Mouse (Mus musculus) cerebellum, adult 8-10 months (tissue): ENCODE measurements around the gene Gpx7.

Source experiments
- DNase-seq: peaks from one replicate; pipeline ENCODE4 v3.0.0; 2022

Gpx7 gene

DNA sequence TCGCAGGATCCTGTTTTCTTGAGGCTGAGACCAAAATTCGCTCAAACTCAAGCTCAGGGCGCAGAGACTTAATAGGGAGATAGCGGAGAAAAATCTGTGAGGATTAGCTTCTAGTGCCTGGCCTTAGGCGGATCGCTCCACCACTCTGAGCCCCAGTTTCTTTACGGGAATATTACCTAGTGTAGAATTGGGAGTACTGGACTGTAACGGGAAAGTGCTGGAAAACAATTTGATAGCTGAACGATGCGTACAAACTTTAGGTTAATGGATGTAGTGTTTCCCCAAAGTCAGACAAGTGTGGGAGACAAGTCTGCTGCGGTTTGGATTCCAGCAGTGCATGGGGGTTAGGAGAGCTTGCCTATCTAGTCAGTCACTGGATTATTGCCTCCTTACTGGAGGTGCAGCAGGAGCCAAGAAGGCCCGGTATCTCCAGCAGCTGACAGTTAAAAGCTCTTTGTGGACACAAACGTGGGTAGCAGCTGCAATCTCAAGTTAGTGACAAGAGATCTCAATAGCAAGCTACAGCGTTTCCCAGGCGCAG lies at the start of gene Gpx7:
TSS of gene Gpx7 (minus strand) at position 101 of the 541 bp plus-strand sequence.
- DNase-seq: peak; percentile 19

DNA sequence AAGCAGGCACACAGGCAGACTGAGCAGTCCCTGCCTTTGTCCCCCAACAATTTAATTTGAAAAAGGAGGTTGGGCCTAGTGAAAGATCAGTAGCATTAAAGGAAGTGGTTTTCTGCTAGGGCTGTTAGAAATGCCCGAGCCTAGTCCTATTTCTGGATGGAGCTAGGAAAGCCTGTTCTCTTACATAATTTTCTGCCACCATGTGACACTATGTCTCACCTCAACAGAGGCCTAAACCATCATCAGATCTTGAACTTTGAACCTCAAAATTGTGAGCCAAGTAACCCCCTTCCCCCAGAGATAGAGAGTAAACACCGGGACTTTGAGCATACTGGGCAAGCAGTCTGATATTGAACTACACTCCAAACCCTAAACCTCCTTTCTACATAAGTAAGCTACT lies 49.3 kb upstream of the Gpx7 start:
- DNase-seq: no peak

DNA sequence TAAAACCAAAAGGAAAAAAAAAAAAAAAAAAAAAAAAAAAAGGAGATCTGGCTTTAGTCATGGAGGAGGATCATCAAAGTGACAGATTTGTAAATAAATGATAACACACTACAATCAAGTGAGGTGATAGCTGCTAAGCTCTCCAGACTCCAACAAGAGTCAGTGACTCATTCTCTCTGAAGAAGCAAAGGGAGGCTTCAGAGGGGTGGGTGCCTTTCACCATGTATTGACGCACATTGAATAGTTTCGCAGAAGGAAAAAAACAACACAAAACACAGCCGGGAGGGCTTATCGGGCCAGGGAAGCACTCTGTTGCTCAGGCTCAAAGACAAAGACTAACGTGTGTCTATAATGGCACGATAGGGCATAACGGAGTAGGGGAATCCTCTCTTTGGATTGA lies 41.3 kb upstream of the Gpx7 start:
- DNase-seq: no peak

DNA sequence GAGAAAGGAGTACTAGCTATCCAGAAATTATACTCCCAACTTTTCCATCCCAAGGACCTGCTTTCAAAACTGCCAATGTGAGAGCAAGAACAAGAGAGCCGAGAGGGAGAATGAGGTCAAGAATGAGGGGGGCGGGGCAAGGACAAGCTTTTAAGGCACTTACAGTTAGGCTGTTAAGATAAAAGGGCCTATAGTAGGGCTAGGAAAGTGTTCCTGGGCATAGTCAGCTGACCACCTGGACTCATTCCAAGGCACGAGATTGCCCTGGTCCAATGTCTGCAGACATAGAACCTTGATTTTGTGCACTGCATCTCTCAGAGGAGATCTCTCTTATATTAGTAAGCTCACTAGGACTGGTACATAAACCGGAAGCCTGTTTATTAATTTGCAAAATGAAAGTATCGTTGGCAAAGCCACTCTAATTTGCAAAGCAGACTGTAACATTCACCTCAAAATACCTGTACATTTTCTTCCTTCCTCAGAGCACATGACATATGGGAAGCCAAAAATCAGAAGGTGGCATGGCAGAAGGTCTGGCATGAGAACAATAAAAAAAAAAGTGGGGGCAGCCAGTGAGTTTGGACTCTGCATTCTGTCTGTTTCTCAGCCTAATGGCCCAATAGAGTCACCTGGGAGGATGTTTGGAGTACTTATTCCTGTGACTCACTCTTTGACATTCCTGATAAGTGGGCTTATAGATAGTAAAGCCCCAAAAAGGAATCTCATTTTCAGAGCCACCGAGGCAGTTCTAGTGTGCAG lies 31.5 kb upstream of the Gpx7 start:
- peak; percentile 65 for DNase-seq

DNA sequence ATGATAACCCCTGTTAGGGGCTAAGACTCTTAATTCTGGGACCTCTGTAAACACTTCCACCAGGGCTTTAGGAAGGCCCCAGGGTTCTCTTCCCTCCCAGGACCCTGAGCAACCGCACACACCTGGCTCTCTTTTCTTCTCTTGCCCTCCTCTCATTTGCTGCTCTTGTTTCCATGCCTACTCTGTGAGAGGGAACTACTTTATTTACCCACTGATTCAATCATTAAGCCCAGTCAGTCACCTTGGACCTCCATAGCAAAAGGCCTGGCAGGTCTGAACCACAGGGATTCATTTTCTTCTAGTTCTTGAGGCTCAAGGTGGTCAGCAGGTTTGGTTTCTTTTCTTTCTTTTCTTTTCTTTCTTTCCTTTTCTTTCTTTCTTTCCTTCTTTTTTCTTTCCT lies 29.5 kb upstream of the Gpx7 start:
- DNase-seq: no peak

DNA sequence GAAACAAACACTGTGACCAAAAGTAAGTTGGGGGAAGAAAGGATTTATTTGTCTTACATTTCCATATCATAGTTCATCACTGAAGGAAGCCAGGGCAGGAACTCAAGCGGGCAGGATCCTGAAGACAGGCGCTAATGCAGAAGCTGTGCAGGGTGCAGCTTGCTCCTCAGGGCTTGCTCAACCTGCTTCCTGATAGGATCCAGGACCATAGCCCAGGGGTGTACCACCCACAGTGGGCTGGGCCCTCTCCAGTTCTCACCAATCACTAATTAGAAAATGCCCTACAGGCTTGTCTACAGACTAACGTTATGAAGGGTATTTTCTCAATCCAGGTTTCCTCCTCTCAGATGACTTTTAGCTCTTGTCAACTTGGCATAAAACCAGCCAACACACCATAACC lies 28.9 kb upstream of the Gpx7 start:
- no peak for DNase-seq

DNA sequence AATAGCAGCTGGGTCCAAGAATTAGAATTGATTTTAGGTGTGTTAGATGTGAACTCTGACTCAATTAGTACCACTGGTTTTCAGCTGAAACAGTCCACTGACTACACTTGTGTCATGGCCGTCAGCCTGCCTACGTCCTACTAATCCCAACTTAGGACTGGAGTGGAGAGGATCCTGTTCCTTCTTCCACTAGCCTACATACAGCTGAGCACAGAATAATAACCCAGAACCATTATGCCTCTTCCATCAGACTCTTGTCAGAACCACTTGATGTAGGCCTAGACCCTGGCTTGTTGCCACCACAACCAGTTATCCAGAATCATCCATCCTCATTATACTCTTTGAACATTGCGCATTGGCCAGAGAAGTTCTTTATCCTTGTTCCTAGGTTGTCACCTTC lies 28.0 kb upstream of the Gpx7 start:
- DNase-seq: no peak

DNA sequence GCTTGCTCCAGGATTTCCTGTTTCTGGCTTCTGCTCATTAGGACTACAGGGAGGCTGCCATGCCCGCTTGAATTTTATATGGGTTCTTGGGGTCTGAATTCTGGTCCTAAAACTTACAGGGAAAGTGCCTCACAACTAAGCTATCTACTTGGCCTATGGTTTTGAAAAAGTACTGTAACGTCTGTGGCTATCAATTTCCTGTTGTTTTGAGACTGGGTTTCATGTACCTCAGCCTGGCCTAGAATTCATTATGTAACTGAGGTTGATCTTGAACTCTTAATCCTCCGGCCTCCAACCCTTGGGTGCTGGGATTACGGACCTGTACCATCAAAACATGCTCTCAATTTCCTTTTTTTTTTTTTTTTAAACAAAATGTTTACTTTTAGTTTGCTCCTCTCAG lies 27.5 kb upstream of the Gpx7 start:
- DNase-seq: no peak

DNA sequence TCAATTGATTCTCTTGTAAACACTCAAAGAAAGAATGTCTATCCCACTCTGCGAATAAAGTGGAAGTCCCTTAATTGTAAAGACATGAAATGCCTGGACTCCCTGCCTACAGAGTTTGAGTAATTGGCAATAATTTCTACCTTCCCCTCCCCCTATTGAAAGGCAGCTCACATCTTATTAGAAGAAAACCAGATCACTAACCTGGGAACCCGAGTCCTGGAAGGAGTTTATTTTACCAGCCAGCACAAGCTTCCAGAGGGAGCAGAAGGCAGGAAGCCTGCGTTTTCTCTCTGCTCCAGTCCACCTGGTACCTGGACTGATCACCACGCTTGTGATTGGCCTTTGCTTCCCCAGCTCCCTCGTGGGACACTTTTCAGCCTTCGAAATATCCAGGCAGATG lies 26.6 kb upstream of the Gpx7 start:
- DNase-seq: no peak

DNA sequence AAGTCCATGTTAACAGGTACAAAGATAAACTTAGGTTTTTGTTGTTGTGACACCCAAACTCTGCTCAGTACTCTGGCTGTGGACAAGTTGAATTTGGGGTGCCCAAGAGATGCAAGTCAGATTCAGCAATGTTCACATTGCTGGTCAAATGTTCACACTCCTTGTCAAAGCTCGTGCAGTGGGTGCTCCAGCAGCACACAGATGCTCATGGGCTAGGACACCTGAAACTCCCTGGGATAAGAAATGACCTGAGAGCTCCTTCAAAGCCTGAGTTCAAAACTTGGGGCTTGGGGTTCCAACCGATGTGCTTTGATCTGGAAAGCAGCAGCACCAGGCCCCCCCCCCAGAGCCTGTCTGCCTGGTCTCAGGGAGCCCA lies 24.8 kb upstream of the Gpx7 start:
- no peak for DNase-seq

DNA sequence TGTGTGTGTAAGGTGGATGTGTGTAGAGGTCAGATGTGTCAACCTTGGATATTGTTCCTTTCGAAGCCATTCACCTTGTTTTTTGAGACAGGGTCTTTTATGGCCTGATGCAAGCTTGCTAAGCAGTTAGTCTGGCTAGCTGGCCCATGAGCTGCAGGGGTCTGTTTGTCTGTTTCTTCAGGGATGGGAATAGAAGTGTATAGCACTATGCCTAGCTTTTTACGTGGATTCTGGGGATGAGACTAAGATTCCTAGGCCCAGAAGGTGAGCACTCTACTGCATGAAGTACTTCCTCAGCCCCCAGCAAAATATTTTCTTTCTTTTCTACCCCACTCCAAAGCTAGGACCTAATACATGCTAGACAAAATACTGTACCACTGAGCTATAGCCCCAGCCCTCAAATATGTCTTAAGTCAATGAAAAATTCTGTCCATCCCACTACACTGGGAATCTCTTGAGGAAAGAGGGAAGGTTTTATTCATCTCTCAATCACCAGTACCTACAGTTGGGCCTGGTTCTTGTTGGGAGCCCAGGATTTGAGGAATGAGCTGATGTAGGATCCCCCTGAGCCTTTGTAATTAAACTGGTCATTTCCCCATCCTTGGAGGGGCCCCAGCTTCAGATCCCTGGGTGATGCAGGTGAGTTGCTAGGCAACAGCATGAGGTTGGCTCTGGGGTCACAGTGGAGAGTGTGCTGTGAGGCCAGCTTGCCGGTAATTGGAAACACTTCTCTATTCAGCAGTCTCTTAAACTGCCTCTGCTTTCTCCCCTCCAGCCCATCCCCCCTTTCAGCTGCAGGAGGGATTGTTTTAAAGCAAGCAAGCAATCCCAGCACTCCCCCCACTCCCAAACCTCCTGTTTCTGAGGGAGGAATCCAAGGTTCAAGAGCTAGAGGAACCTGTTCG lies 24.1 kb upstream of the Gpx7 start:
- DNase-seq: no peak

DNA sequence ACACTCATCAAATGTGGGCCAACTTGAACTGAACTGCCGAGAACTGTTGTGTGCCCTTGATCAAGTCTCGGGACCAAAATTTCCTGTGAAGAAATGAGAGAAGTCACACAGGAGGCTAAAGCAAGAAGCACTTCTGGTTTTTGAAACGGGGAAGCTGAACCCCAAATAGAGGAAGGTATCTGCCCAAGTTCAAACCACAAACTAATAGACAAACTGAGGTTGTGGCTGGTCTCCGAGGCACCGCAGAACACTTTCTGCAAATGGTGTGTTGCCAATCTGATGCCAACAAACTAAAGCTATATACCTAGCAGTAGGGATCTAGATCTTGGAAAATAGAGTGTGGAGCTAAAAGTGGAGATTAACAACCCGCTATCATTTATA lies 21.6 kb upstream of the Gpx7 start:
- no peak for DNase-seq

DNA sequence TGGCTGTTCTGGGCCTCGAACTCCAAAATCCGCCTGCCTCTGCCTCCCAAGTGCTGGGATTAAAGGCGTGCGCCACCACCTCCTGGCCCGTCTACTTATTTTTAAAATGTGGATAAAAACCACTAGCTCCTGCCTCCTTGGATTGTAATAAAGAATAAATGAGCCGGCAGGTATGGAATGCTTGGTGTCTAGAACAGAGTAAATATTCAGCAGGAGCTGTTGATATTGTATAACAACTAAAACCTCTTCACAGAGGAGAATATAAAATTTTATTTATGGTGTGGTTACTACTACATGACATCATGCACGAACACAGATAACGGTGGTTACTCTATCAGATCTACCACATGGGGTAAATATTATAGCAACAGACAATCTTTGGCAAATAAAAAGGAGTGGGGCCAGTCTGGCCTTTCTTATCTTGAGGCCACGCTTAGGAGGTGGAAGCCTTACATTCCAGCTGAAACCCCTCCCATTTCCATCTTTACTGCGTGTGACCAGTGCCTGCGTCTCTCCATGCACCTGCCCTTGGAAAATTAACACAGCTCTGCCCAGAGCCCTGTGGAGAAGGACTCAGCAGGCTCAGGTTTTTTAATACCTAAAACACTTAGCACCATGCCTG lies 21.1 kb upstream of the Gpx7 start:
- no peak for DNase-seq

DNA sequence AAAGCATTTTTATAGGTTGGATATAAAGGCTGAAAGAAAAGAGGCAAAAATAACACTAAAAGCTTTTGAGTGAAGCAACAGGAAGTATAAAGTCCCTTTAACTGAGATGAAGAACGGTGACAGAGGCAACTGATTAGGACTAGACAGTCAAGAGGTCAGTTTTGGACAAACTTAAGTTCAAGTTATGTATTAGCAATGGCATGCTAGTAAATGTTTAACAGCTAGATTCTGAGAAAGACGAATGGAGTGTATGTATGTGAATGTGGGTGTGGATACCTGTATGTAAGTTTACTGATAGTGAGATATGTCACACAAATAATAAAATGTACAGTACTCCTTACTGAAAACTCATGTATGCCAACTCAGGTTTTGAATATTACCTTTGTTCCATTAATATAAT lies 17.8 kb upstream of the Gpx7 start:
- DNase-seq: no peak

DNA sequence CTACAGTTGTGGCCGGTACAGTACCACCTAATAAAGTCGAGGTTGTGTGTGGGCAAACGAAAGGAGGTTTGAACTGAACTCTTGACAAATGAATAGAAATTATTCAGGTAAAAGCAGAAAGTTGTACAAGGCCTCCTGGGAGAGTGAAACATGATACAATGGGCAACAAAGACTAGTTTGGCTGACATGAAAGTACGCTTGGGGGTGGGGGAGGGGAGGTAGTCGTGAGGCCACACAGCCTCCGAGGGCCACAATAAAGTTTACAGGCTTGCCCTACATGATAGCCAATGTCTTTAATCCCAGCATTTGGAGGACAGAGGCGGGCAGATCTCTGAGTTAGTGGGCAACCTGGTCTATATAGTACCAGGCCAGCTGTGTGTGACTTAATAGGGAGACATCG lies 860 bp upstream of the Gpx7 start:
- no peak for DNase-seq

DNA sequence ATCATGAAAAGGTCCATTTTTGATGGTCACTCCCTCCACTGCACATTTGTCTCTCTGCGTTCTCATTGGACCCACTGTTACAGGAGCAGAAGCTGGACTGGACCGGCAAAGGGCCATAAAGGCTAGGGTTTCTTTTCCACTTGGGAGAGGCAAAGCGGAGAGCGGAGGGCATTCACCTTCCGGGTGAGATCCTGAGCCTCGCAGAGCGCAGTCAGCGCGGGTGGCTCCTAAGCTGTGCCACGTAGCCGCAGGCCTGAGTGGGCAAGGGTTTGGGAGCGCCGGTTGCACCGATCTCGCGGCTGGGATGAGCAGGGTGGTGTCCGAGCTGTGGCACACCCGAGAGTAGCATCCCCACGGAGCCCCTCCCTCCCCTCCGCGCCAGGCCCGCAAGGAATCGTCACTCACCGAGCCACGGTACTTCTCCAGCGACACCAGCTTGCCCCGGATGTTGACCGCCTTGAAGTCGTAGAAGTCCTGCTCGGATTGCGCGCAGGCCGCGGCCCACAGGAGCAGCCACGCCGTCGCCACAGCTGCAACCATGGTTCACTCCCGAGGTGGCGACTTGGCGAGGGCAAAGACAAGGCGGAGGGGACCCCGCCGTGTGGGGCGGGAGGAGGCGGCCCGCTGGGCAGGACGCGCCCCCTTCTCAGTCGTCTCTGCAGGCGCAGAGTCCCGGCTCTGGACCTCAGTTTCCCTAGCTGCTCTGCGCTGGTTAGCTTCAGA lies 462 bp downstream of the Gpx7 start:
- peak; percentile 70 for DNase-seq

DNA sequence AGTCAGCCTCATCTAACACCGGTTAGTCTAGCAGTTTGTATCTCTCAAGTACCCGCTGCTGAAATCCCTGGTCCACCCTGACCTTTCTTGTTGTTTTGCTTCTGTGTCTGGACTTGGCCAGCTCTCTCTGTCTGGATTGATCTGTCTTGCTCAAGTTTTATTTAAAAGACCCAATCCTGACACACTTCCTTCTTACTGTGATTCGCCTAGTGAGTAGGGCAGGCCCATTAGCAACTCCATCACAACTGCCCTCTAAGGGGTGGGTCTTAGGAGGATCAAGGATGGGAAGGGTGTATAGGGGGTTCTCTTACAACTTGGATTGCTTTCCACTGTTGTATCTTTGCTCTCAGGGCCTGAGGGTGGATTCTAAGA lies 1.0 kb downstream of the Gpx7 start:
- DNase-seq: no peak

DNA sequence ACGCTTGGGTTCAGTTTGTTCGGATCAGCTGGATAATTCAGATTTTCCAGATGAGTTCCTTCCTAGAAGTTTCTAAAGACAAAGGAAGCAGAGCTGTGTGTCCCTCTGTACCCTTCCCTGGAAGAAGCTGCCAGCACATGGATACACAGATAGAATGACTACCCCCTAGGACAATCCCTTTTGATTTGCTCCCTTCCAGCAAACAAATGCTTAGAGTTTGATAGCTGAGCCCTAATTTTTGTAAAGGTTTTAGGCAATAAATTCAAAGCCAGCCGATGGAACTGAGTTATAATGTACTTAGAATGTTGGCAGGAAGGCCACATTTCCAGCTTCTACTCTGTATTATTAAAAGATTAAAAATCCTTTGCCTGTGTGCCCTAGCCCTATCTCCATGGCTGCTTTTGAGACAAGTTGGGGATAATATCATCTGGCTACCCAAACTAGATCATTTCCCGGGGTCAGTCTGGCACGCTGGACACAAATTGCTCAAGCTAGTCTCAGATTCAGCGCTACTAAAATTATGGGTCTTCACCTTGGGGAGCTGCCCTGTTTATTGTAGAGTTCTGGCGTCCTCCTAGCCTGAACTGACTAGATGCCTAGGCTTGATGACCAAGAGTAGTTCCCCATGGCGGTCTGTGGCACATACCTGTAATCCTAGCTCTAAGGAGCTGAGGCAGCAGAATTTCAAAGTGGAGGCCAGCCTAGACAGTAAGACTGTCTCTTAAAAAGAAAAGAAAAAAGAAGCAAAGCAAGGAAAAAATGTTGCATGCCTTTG lies 2.7 kb downstream of the Gpx7 start:
- DNase-seq: no peak

DNA sequence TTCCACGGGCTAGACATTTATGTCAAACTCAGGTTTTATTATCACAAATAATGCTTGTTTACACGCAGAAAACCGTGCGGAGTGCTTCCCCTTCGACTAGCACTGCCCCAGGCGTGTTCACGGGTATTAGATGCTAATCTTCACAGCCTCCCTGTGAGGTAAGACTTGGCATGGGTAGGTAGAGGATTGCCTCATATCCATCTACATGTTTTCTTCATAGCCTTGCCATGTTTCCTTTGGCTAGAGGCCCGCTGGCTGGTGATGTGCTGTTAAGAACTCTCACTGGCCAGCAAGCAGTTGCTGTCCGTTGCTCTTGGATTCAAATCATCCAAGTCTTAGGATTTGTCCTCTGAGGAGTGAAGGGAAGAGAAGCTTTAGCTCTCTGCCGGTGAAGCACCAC lies 6.4 kb downstream of the Gpx7 start:
- no peak for DNase-seq

DNA sequence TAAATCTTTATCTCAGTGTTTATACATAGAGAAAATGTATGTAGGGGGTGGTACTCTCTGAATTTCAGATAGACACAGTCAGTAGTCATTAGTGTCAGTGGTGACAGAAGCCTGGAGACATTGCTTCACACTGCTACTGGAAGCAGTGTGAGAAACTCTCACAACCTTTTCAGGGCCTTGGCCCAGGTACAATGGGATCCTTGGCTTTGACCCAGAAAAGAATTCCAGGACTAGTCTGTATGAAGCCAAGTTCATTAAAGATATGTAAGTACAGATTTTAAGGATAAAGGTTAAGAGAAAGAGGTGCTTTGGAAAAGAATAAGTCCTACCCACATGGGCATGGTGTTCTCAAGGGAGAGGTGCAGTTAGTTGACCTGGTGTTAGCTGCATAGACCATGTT lies 12.5 kb downstream of the Gpx7 start:
- no peak for DNase-seq

DNA sequence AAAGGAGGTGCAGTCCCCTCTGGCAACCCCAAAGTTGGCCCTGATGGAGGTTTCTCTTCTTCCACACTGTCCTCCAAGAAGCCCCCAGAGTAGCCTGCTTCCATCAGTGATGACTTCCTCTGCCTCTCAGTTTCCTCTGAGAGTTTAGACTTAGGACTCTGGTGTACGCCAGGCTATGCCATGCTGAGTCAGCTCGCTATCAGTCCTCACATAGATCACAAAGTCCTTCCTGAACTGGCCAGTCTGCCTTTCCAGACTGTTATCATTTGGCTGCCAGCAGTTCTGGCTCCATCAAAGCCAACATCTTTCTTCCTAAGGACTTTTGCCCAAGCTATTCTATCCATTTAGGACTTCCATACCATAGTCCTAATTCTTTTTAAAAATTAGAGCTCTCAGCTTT lies 14.2 kb downstream of the Gpx7 start:
- no peak for DNase-seq

DNA sequence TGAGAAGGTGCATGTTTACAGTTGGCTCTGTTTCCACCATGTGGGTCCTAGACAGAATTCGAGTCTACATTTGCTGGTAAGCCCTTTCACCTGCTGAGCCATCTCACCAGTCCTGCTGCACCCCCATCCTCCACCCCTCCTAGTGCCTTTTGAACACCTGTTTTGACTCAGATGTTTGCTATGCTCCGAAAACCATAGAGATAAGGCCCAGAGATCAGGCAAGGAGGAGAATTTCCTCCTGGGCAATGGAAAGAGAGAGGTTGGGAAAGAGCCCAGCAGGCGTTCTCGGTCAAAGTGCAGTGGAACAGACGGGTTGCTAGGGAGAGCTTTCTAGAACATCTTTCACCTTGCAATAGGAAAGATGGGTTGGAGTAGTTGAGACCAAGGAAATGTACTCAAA lies 15.6 kb downstream of the Gpx7 start:
- no peak for DNase-seq
